Mouse (Mus musculus) neural tube, embryonic 15.5 days (tissue): ENCODE measurements at regions not wholly inside any gene's neighbourhood (a gene's known extent, or its start where the extent isn't known, plus 50 kb on each side); places are given as distances from the start of the nearest gene placed in this dataset.

ENCODE experiments used
- ATAC-seq: fragments of 200-750 bp; cut with Nextera tagmentation; 2 replicates; pipeline ENCODE4 v1.8.0; 2017; ENCODE audit warnings: mild to moderate bottlenecking, moderate TSS enrichment, moderate library complexity; ENCODE audit not compliant: low FRiP score
- H3K27ac ChIP-seq: fragments of 300-500 bp; sonication (generic); replicated peaks from 2 replicates; pipeline ENCODE4 v1.5.1; 2015; ENCODE audit warnings: mild to moderate bottlenecking, inconsistent platforms
- H3K27me3 ChIP-seq: fragments of 300-500 bp; sonication (generic); replicated peaks from 2 replicates; pipeline ENCODE4 v1.6.1; 2015; ENCODE audit warnings: inconsistent platforms
- H3K36me3 ChIP-seq: fragments of 300-500 bp; sonication (generic); 2 replicates; pipeline ENCODE4 v1.6.1; 2015; ENCODE audit warnings: inconsistent platforms
- H3K4me1 ChIP-seq: fragments of 300-500 bp; sonication (generic); 2 replicates; pipeline ENCODE4 v1.6.1; 2015; ENCODE audit warnings: inconsistent platforms
- H3K4me2 ChIP-seq: fragments of 300-500 bp; sonication (generic); 2 replicates; pipeline ENCODE4 v1.6.1; 2015; ENCODE audit warnings: inconsistent platforms, mild to moderate bottlenecking, moderate library complexity
- H3K4me3 ChIP-seq: fragments of 300-500 bp; sonication (generic); replicated peaks from 2 replicates; pipeline ENCODE4 v1.5.1; 2015; ENCODE audit warnings: mild to moderate bottlenecking, inconsistent platforms
- H3K9ac ChIP-seq: fragments of 300-500 bp; sonication (generic); replicated peaks from 2 replicates; pipeline ENCODE4 v1.6.1; 2015; ENCODE audit warnings: mild to moderate bottlenecking, inconsistent platforms
- H3K9me3 ChIP-seq: fragments of 300-500 bp; sonication (generic); replicated peaks from 2 replicates; pipeline ENCODE4 v1.6.1; 2016; ENCODE audit warnings: inconsistent platforms
- WGBS: fragments of 180-500 bp; shearing (Covaris S2); methylation state at CpG from one replicate; pipeline ENCODE4 v1.1.7; 2015; ENCODE audit warnings: mixed read lengths; 5-methylcytosine and 5-hydroxymethylcytosine counted together

- WGBS = 77% methylated on average over 9 of the region's 9 CpGs
- no peak overlapping the region for H3K9ac ChIP-seq
- H3K36me3 ChIP-seq = no peaks in the 10 kb centered on the region
- no peak for ATAC-seq
- no peaks in the 10 kb centered on the region for H3K9me3 ChIP-seq
- H3K4me2 ChIP-seq = no peak overlapping the region
- H3K27me3 ChIP-seq = no peaks in the 10 kb centered on the region
- H3K4me3 ChIP-seq = no peak overlapping the region
- H3K27ac ChIP-seq = no peak overlapping the region
- no peaks in the 10 kb centered on the region for H3K4me1 ChIP-seq
Observed at GRCm38 (mm10) chr13:44544786-44545185, 184.5 kb upstream of the Jarid2 start.

GRCm38 (mm10) chr13:44546289-44546688 is 183.0 kb upstream of the Jarid2 start:
- Histone ChIP-seq H3K4me1 (no peaks in the 10 kb centered on the region), H3K9ac (no peak overlapping the region), H3K27me3 (no peaks in the 10 kb centered on the region), H3K4me2 (no peak overlapping the region), H3K27ac (no peak overlapping the region), H3K9me3 (no peaks in the 10 kb centered on the region), H3K4me3 (no peak overlapping the region), H3K36me3 (no peaks in the 10 kb centered on the region)
- WGBS = 88% methylated on average over 2 of the region's 2 CpGs
- ATAC-seq = no peak

GRCm38 (mm10) chr13:44548880-44549279 is 180.4 kb upstream of the Jarid2 start:
- Histone ChIP-seq H3K36me3 (no peaks in the 10 kb centered on the region), H3K4me2 (no peak overlapping the region), H3K9ac (no peak overlapping the region), H3K9me3 (no peaks in the 10 kb centered on the region), H3K4me1 (no peaks in the 10 kb centered on the region), H3K27ac (no peak overlapping the region), H3K4me3 (no peak overlapping the region), H3K27me3 (no peaks in the 10 kb centered on the region)
- ATAC-seq = no peak
- WGBS = 95% methylated on average over 3 of the region's 3 CpGs

- no peak overlapping the region for H3K4me2 ChIP-seq
- ATAC-seq = no peak
Observed at GRCm38 (mm10) chr13:44553363-44553762, 175.9 kb upstream of the Jarid2 start.

GRCm38 (mm10) chr13:44554686-44555463 is 174.4 kb upstream of the Jarid2 start:
- no peaks in the 10 kb centered on the region for H3K27me3 ChIP-seq
- H3K4me3 ChIP-seq = no peak overlapping the region
- no peak overlapping the region for H3K9ac ChIP-seq
- 77% methylated on average over 9 of the region's 9 CpGs for WGBS
- H3K4me2 ChIP-seq = no peak overlapping the region
- H3K27ac ChIP-seq = no peak overlapping the region
- no peaks in the 10 kb centered on the region for H3K36me3 ChIP-seq
- no peak for ATAC-seq
- H3K4me1 ChIP-seq = peaks cover 5% of the 10 kb centered on the region; the same call in 1 of the 2 replicates
- H3K9me3 ChIP-seq = no peaks in the 10 kb centered on the region

More at GRCm38 (mm10) chr13:44553363-44553762, 175.9 kb upstream of the Jarid2 start:
- Histone ChIP-seq H3K4me3 (no peak overlapping the region), H3K27ac (no peak overlapping the region), H3K27me3 (no peaks in the 10 kb centered on the region), H3K9me3 (no peaks in the 10 kb centered on the region), H3K9ac (no peak overlapping the region), H3K4me1 (peaks cover 5% of the 10 kb centered on the region; the same call in 1 of the 2 replicates), H3K36me3 (no peaks in the 10 kb centered on the region)
- 76% methylated on average over 5 of the region's 5 CpGs for WGBS

GRCm38 (mm10) chr13:44555979-44556378 is 173.3 kb upstream of the Jarid2 start:
- no peaks in the 10 kb centered on the region for H3K36me3 ChIP-seq
- no peak overlapping the region for H3K27ac ChIP-seq
- H3K9me3 ChIP-seq = no peaks in the 10 kb centered on the region
- H3K4me1 ChIP-seq = peaks cover 5% of the 10 kb centered on the region; the same call in 1 of the 2 replicates
- no peak overlapping the region for H3K4me3 ChIP-seq
- H3K4me2 ChIP-seq = no peak overlapping the region
- WGBS = 19% methylated on average over 6 of the region's 6 CpGs
- H3K9ac ChIP-seq = no peak overlapping the region
- no peak for ATAC-seq
- no peaks in the 10 kb centered on the region for H3K27me3 ChIP-seq

- 89% methylated on average over 12 of the region's 12 CpGs for WGBS
- H3K9me3 ChIP-seq = no peaks in the 10 kb centered on the region
- no peaks in the 10 kb centered on the region for H3K27me3 ChIP-seq
- H3K4me1 ChIP-seq = peaks cover 5% of the 10 kb centered on the region; the same call in 1 of the 2 replicates
- no peak overlapping the region for H3K4me3 ChIP-seq
- no peak for ATAC-seq
- H3K4me2 ChIP-seq = no peak overlapping the region
- no peaks in the 10 kb centered on the region for H3K36me3 ChIP-seq
- H3K27ac ChIP-seq = no peak overlapping the region
- no peak overlapping the region for H3K9ac ChIP-seq
Observed at GRCm38 (mm10) chr13:44558051-44558450, 171.2 kb upstream of the Jarid2 start.

GRCm38 (mm10) chr13:44558491-44559177 is 170.6 kb upstream of the Jarid2 start:
- Histone ChIP-seq H3K27ac (no peak overlapping the region), H3K4me3 (no peak overlapping the region), H3K4me2 (no peak overlapping the region), H3K36me3 (no peaks in the 10 kb centered on the region), H3K4me1 (peaks cover 9% of the 10 kb centered on the region; the same call in 1 of the 2 replicates), H3K27me3 (no peaks in the 10 kb centered on the region), H3K9me3 (no peaks in the 10 kb centered on the region), H3K9ac (no peak overlapping the region)
- WGBS = 75% methylated on average over 21 of the region's 21 CpGs
- no peak for ATAC-seq

- H3K27me3 ChIP-seq = no peaks in the 10 kb centered on the region
- H3K9me3 ChIP-seq = no peaks in the 10 kb centered on the region
- no peak for ATAC-seq
- no peak overlapping the region for H3K4me3 ChIP-seq
- no peaks in the 10 kb centered on the region for H3K36me3 ChIP-seq
- WGBS = 92% methylated on average over 6 of the region's 6 CpGs
- no peak overlapping the region for H3K27ac ChIP-seq
- H3K4me1 ChIP-seq = peaks cover 9% of the 10 kb centered on the region; the same call in 1 of the 2 replicates
- H3K9ac ChIP-seq = no peak overlapping the region
- H3K4me2 ChIP-seq = no peak overlapping the region
Observed at GRCm38 (mm10) chr13:44559178-44559565, 170.1 kb upstream of the Jarid2 start.

- 45% methylated on average over 2 of the region's 2 CpGs for WGBS
- no peaks in the 10 kb centered on the region for H3K27me3 ChIP-seq
- H3K36me3 ChIP-seq = no peaks in the 10 kb centered on the region
- no peak for ATAC-seq
- H3K4me3 ChIP-seq = no peak overlapping the region
- no peak overlapping the region for H3K9ac ChIP-seq
- no peak overlapping the region for H3K27ac ChIP-seq
- H3K4me1 ChIP-seq = peaks cover 9% of the 10 kb centered on the region; the same call in 1 of the 2 replicates
- H3K9me3 ChIP-seq = no peaks in the 10 kb centered on the region
- H3K4me2 ChIP-seq = no peak overlapping the region
Observed at GRCm38 (mm10) chr13:44559706-44560105, 169.6 kb upstream of the Jarid2 start.

GRCm38 (mm10) chr13:44564705-44565104 is 164.6 kb upstream of the Jarid2 start:
- no peak overlapping the region for H3K4me2 ChIP-seq
- 23% methylated on average over 11 of the region's 11 CpGs for WGBS
- H3K4me1 ChIP-seq = 0 out of 2 replicates have a peak, but pooled peaks cover 5% of the 10 kb centered on the region
- no peak for ATAC-seq
- no peaks in the 10 kb centered on the region for H3K9me3 ChIP-seq
- no peak overlapping the region for H3K9ac ChIP-seq
- H3K27me3 ChIP-seq = no peaks in the 10 kb centered on the region
- H3K36me3 ChIP-seq = no peaks in the 10 kb centered on the region
- no peak overlapping the region for H3K4me3 ChIP-seq
- no peak overlapping the region for H3K27ac ChIP-seq

- no peaks in the 10 kb centered on the region for H3K36me3 ChIP-seq
- WGBS = 80% methylated on average over 2 of the region's 2 CpGs
- no peak overlapping the region for H3K27ac ChIP-seq
- no peaks in the 10 kb centered on the region for H3K27me3 ChIP-seq
- H3K9me3 ChIP-seq = no peaks in the 10 kb centered on the region
- no peak overlapping the region for H3K4me3 ChIP-seq
- no peak for ATAC-seq
- no peak overlapping the region for H3K9ac ChIP-seq
- H3K4me2 ChIP-seq = no peak overlapping the region
- 0 out of 2 replicates have a peak, but pooled peaks cover 5% of the 10 kb centered on the region for H3K4me1 ChIP-seq
Observed at GRCm38 (mm10) chr13:44567696-44568095, 161.6 kb upstream of the Jarid2 start.
